Mouse (Mus musculus): Measurements from ENCODE around the gene Qtrt2.

DNA sequence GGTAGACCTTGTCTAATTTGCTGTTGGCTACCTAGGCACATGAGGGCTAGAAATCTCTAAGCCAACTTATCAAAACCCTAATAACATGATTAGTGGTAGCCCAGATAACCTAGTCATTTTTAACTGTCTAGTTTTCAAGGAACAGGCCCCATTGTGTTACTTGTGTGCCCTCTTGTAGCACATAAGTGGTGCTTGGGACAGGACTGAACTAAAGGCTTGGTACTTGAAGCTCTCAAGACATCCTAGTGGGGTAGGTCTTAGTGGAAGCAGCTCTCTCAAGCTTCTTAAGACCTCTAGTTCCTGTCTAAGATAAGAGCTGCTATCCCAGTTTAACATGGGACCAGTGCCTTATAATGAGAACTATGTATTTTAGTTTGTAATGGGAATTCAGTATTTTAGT, 4.0 kb upstream of the Qtrt2 start:
- TF ChIP-seq CTCF (conservative IDR thresholded peaks at IDR 0.05; ENCODE audit: insufficient read depth, insufficient read length, low read depth, low read length) = no peak
- no peak for TF ChIP-seq POLR2A (IDR thresholded peaks at IDR 0.05; ENCODE audit: low read depth, low read length)

Data from kidney, adult 2 months (tissue).